8 mouse cellular contexts compared by ENCODE assay signal in genomic region chr10:80190491-80191051, GRCm38 (mm10). TPM values are rescaled to one million over a fixed set of nuclear protein-coding genes. Genes with fewer than 3 reads are reported as not detected.
A peak's percentile ranks its signal among the peaks of the same experiment; 100 is the strongest.
DNase-seq lines count a peak whose midpoint lies in the region; ATAC-seq lines count a peak whose summit lies in the region.

No protein-coding gene starts in this region.

- H3K36me3 ChIP-seq in heart, embryonic 14.5 days (ENCODE audit: control insufficient read depth, insufficient read depth, low read length): peaks cover 14% of the 10 kb centered on the region; the same call in 1 of the 2 replicates
- peaks cover 28% of the 10 kb centered on the region for H3K36me3 ChIP-seq in midbrain, embryonic 12.5 days

- H3K27me3 ChIP-seq in heart, embryonic 14.5 days (ENCODE audit: control insufficient read depth, insufficient read depth, low read length): peaks cover 43% of the 10 kb centered on the region
- peaks cover 63% of the 10 kb centered on the region for H3K27me3 ChIP-seq in midbrain, embryonic 12.5 days

- H3K4me3 ChIP-seq in heart, embryonic 14.5 days (ENCODE audit: control insufficient read depth in 1 of 2, insufficient read depth in 1 of 2, low read depth in 1 of 2, low read length in 2 of 2): peak overlapping the region; percentile 44 to 49
- H3K4me3 ChIP-seq in midbrain, embryonic 12.5 days: peak overlapping the region; percentile 47

- peaks cover 0 to 16% of the 10 kb centered on the region in 2 experiments; a peak in 2 of 4 replicates for H3K4me1 ChIP-seq in heart, embryonic 14.5 days (ENCODE audit: control insufficient read depth in 2 of 2, insufficient read depth in 2 of 2, low read length in 2 of 2)
- peaks cover 61% of the 10 kb centered on the region for H3K4me1 ChIP-seq in midbrain, embryonic 12.5 days

- no peaks in the 10 kb centered on the region for H3K9me3 ChIP-seq in heart, embryonic 14.5 days (ENCODE audit: control insufficient read depth, low read length)
- no peaks in the 10 kb centered on the region for H3K9me3 ChIP-seq in midbrain, embryonic 12.5 days

- 0 out of 2 replicates have a peak, but pooled peaks have one; percentile 5 for ATAC-seq in common myeloid progenitor, adult 5-6 weeks (replicated peaks; ENCODE audit: low read depth, poor library complexity, severe bottlenecking)
- no peak for ATAC-seq in heart, embryonic 14.5 days (ENCODE audit: insufficient number of reproducible peaks, insufficient read depth, low FRiP score, low read depth)
- peak; percentile 48 for ATAC-seq in midbrain, embryonic 12.5 days (ENCODE audit: low FRiP score, low read depth)

- H3K9ac ChIP-seq in heart, embryonic 14.5 days (ENCODE audit: low read length): peak overlapping the region; percentile 62
- peak overlapping the region; percentile 77 for H3K9ac ChIP-seq in midbrain, embryonic 12.5 days (replicated peaks)

- WGBS in heart, embryonic 14.5 days: under 1% methylated on average over 48 of the region's 48 CpGs
- WGBS in midbrain, embryonic 12.5 days: 0% methylated on average over 47 of the region's 48 CpGs

- DNase-seq in layer of hippocampus, postnatal 10 days (ENCODE audit: low spot score in 2 of 2): peak; percentile 58 to 75
- no peak for DNase-seq in layer of hippocampus, adult 11-12 months (ENCODE audit: low spot score)
- peak; percentile 24 to 56 for DNase-seq in layer of hippocampus, postnatal 36 days
- DNase-seq in ovary, adult 18-20 months (ENCODE audit: low spot score): no peak
- no peak for DNase-seq in urinary bladder, postnatal 14 days (ENCODE audit: low spot score)

- no peak overlapping the region for H3K27ac ChIP-seq in heart, embryonic 14.5 days (replicated peaks in 1 of 2; ENCODE audit: control insufficient read depth in 1 of 2, insufficient read depth in 1 of 2, low read depth in 2 of 2, low read length in 2 of 2)
- H3K27ac ChIP-seq in midbrain, embryonic 12.5 days (replicated peaks): peak overlapping the region; percentile 97

- peak overlapping the region; percentile 90 for H3K4me2 ChIP-seq in heart, embryonic 14.5 days (ENCODE audit: low read length)
- peak overlapping the region; percentile 70 for H3K4me2 ChIP-seq in midbrain, embryonic 12.5 days (replicated peaks)

RNA-seq across cellular contexts. Expression of gene Efna2, which starts 11.3 kb away (rescaled TPM):
- 10 to 100 TPM; 16.8 to 19.8 TPM for total RNA-seq in layer of hippocampus, postnatal 10 days (2021)
- total RNA-seq in common myeloid progenitor, adult 5-6 weeks (2017): not detected in 2 replicates
- polyA plus RNA-seq in heart, embryonic 14.5 days (2014; fragmentation: Nextera tagmentation; extraction: Ambion mirVana): 8.4 and 10.1 TPM in 2 replicates
- total RNA-seq in layer of hippocampus, postnatal 36 days (2021): 1 to 10 TPM; 9.0 to 9.6 TPM
- polyA plus RNA-seq in midbrain, embryonic 12.5 days (2016; fragmentation: Nextera tagmentation; extraction: Ambion mirVana): 114 and 127 TPM in 2 replicates

RNA-seq across cellular contexts. Expression of gene 1600002K03Rik, which starts 17.8 kb away (rescaled TPM):
- 1 to 10 TPM; 4.3 to 6.7 TPM for total RNA-seq in layer of hippocampus, postnatal 10 days (2021)
- 7.8 and 15.6 TPM in 2 replicates for total RNA-seq in common myeloid progenitor, adult 5-6 weeks (2017)
- polyA plus RNA-seq in heart, embryonic 14.5 days (2014; fragmentation: Nextera tagmentation; extraction: Ambion mirVana): 7.7 and 11.1 TPM in 2 replicates
- total RNA-seq in layer of hippocampus, postnatal 36 days (2021): 1 to 10 TPM; 6.4 to 6.9 TPM
- polyA plus RNA-seq in midbrain, embryonic 12.5 days (2016; fragmentation: Nextera tagmentation; extraction: Ambion mirVana): 12.9 and 13.6 TPM in 2 replicates

RNA-seq across cellular contexts. Expression of gene Cirbp, which starts 24.8 kb away (rescaled TPM):
- total RNA-seq in layer of hippocampus, postnatal 10 days (2021): 100 to 1,000 TPM; 154 to 175 TPM
- 60.0 and 65.6 TPM in 2 replicates for total RNA-seq in common myeloid progenitor, adult 5-6 weeks (2017)
- polyA plus RNA-seq in heart, embryonic 14.5 days (2014; fragmentation: Nextera tagmentation; extraction: Ambion mirVana): 79.4 and 80.7 TPM in 2 replicates
- total RNA-seq in layer of hippocampus, postnatal 36 days (2021): 10 to 100 TPM; 58.5 to 63.4 TPM
- 227 and 233 TPM in 2 replicates for polyA plus RNA-seq in midbrain, embryonic 12.5 days (2016; fragmentation: Nextera tagmentation; extraction: Ambion mirVana)

RNA-seq across cellular contexts. Expression of gene Mum1, which starts 35.7 kb away (rescaled TPM):
- total RNA-seq in layer of hippocampus, postnatal 10 days (2021): 10 to 100 TPM; 40.3 to 46.6 TPM
- total RNA-seq in common myeloid progenitor, adult 5-6 weeks (2017): 38.9 and 41.9 TPM in 2 replicates
- polyA plus RNA-seq in heart, embryonic 14.5 days (2014; fragmentation: Nextera tagmentation; extraction: Ambion mirVana): 28.5 and 29.3 TPM in 2 replicates
- total RNA-seq in layer of hippocampus, postnatal 36 days (2021): 10 to 100 TPM; 35.6 to 39.6 TPM
- 151 and 195 TPM in 2 replicates for polyA plus RNA-seq in midbrain, embryonic 12.5 days (2016; fragmentation: Nextera tagmentation; extraction: Ambion mirVana)

RNA-seq across cellular contexts. Expression of gene Midn, which starts 42.5 kb away (rescaled TPM):
- 100 to 1,000 TPM; 112 to 128 TPM for total RNA-seq in layer of hippocampus, postnatal 10 days (2021)
- total RNA-seq in common myeloid progenitor, adult 5-6 weeks (2017): 15.8 and 18.4 TPM in 2 replicates
- polyA plus RNA-seq in heart, embryonic 14.5 days (2014; fragmentation: Nextera tagmentation; extraction: Ambion mirVana): 21.2 and 25.8 TPM in 2 replicates
- 10 to 100 TPM; 58.9 to 62.6 TPM for total RNA-seq in layer of hippocampus, postnatal 36 days (2021)
- 41.7 and 46.4 TPM in 2 replicates for polyA plus RNA-seq in midbrain, embryonic 12.5 days (2016; fragmentation: Nextera tagmentation; extraction: Ambion mirVana)

Comparison
In these comparisons a context has a peak if more than half of its experiments do, and no peak if none do; other contexts are left out.
1. DNase-seq: peak in layer of hippocampus, postnatal 10 days (2 of 2) and layer of hippocampus, postnatal 36 days (2 of 2); none in layer of hippocampus, adult 11-12 months (single experiment), ovary, adult 18-20 months (single experiment) and urinary bladder, postnatal 14 days (single experiment).